Mouse (Mus musculus): ENCODE data around the gene Srf. TPM values are rescaled to one million over a fixed set of nuclear protein-coding genes. Genes with fewer than 3 reads are reported as not detected.

The Srf gene
- polyA plus RNA-seq, 1 experiment: 42.0 TPM

GRCm38 (mm10) chr17:46551369-46551768, 4.6 kb downstream of the Srf start:
- TF ChIP-seq POLR2A (IDR thresholded peaks at IDR 0.05; ENCODE audit: insufficient read depth, low read length) (no peak), EP300 (IDR thresholded peaks at IDR 0.05; ENCODE audit: insufficient read depth, low read depth, low read length) (no peak), CTCF (IDR thresholded peaks at IDR 0.05; ENCODE audit: low read depth, low read length) (no peak)
- H3K4me1 ChIP-seq (ENCODE audit: control insufficient read depth, insufficient read depth, low read length): peaks cover 10% of the 10 kb centered on the region

GRCm38 (mm10) chr17:46550904-46551303, 5.1 kb downstream of the Srf start:
- no peak overlapping the region for H3K27ac ChIP-seq (ENCODE audit: insufficient read depth, low read length)
- H3K9ac ChIP-seq (ENCODE audit: low read depth, poor library complexity, severe bottlenecking): no peak overlapping the region
- TF ChIP-seq EP300 (IDR thresholded peaks at IDR 0.05; ENCODE audit: insufficient read depth, low read depth, low read length): no peak
- TF ChIP-seq CTCF (IDR thresholded peaks at IDR 0.05; ENCODE audit: low read depth, low read length): no peak
- no peak for TF ChIP-seq POLR2A (IDR thresholded peaks at IDR 0.05; ENCODE audit: insufficient read depth, low read length)
- H3K4me3 ChIP-seq (ENCODE audit: low read depth, low read length): no peak overlapping the region
- H3K4me1 ChIP-seq (ENCODE audit: control insufficient read depth, insufficient read depth, low read length): peaks cover 10% of the 10 kb centered on the region
- 0 out of 2 replicates have a peak, but pooled peaks cover 4% of the 10 kb centered on the region for H3K36me3 ChIP-seq (ENCODE audit: control insufficient read depth, insufficient read depth, low read length, poor library complexity, severe bottlenecking)
- no peaks in the 10 kb centered on the region for H3K27me3 ChIP-seq (ENCODE audit: control insufficient read depth, insufficient read depth, low read length, poor library complexity, severe bottlenecking)
- no peaks in the 10 kb centered on the region for H3K9me3 ChIP-seq (replicated peaks; ENCODE audit: control insufficient read depth, insufficient read depth, low read length, poor library complexity, severe bottlenecking)

More at GRCm38 (mm10) chr17:46551369-46551768, 4.6 kb downstream of the Srf start:
- Histone ChIP-seq H3K4me3 (ENCODE audit: low read depth, low read length) (no peak overlapping the region), H3K36me3 (ENCODE audit: control insufficient read depth, insufficient read depth, low read length, poor library complexity, severe bottlenecking) (0 out of 2 replicates have a peak, but pooled peaks cover 4% of the 10 kb centered on the region), H3K9me3 (replicated peaks; ENCODE audit: control insufficient read depth, insufficient read depth, low read length, poor library complexity, severe bottlenecking) (no peaks in the 10 kb centered on the region), H3K9ac (ENCODE audit: low read depth, poor library complexity, severe bottlenecking) (no peak overlapping the region), H3K27ac (ENCODE audit: insufficient read depth, low read length) (no peak overlapping the region), H3K27me3 (ENCODE audit: control insufficient read depth, insufficient read depth, low read length, poor library complexity, severe bottlenecking) (no peaks in the 10 kb centered on the region)

- Histone ChIP-seq H3K4me1 (ENCODE audit: control insufficient read depth, insufficient read depth, low read length) (peaks cover 10% of the 10 kb centered on the region), H3K27me3 (ENCODE audit: control insufficient read depth, insufficient read depth, low read length, poor library complexity, severe bottlenecking) (no peaks in the 10 kb centered on the region), H3K9ac (ENCODE audit: low read depth, poor library complexity, severe bottlenecking) (no peak overlapping the region)
These were observed 6.3 kb downstream of the Srf start for GRCm38 (mm10) chr17:46549642-46550041.

GRCm38 (mm10) chr17:46549193-46549592, 6.8 kb downstream of the Srf start:
- Histone ChIP-seq H3K9ac (ENCODE audit: low read depth, poor library complexity, severe bottlenecking) (no peak overlapping the region), H3K36me3 (ENCODE audit: control insufficient read depth, insufficient read depth, low read length, poor library complexity, severe bottlenecking) (0 out of 2 replicates have a peak, but pooled peaks cover 4% of the 10 kb centered on the region), H3K4me3 (ENCODE audit: low read depth, low read length) (no peak overlapping the region), H3K4me1 (ENCODE audit: control insufficient read depth, insufficient read depth, low read length) (peaks cover 10% of the 10 kb centered on the region), H3K9me3 (replicated peaks; ENCODE audit: control insufficient read depth, insufficient read depth, low read length, poor library complexity, severe bottlenecking) (no peaks in the 10 kb centered on the region), H3K27me3 (ENCODE audit: control insufficient read depth, insufficient read depth, low read length, poor library complexity, severe bottlenecking) (no peaks in the 10 kb centered on the region), H3K27ac (ENCODE audit: insufficient read depth, low read length) (no peak overlapping the region)
- no peak for TF ChIP-seq POLR2A (IDR thresholded peaks at IDR 0.05; ENCODE audit: insufficient read depth, low read length)
- peak; percentile 78 for TF ChIP-seq CTCF (IDR thresholded peaks at IDR 0.05; ENCODE audit: low read depth, low read length)

More at GRCm38 (mm10) chr17:46549642-46550041, 6.3 kb downstream of the Srf start:
- no peak overlapping the region for H3K4me3 ChIP-seq (ENCODE audit: low read depth, low read length)
- no peak overlapping the region for H3K27ac ChIP-seq (ENCODE audit: insufficient read depth, low read length)
- H3K9me3 ChIP-seq (replicated peaks; ENCODE audit: control insufficient read depth, insufficient read depth, low read length, poor library complexity, severe bottlenecking): no peaks in the 10 kb centered on the region
- H3K36me3 ChIP-seq (ENCODE audit: control insufficient read depth, insufficient read depth, low read length, poor library complexity, severe bottlenecking): 0 out of 2 replicates have a peak, but pooled peaks cover 4% of the 10 kb centered on the region
- TF ChIP-seq CTCF (IDR thresholded peaks at IDR 0.05; ENCODE audit: low read depth, low read length): no peak
- no peak for TF ChIP-seq POLR2A (IDR thresholded peaks at IDR 0.05; ENCODE audit: insufficient read depth, low read length)
- no peak for TF ChIP-seq EP300 (IDR thresholded peaks at IDR 0.05; ENCODE audit: insufficient read depth, low read depth, low read length)

- Histone ChIP-seq H3K4me1 (ENCODE audit: control insufficient read depth, insufficient read depth, low read length) (peaks cover 10% of the 10 kb centered on the region), H3K4me3 (ENCODE audit: low read depth, low read length) (no peak overlapping the region), H3K9me3 (replicated peaks; ENCODE audit: control insufficient read depth, insufficient read depth, low read length, poor library complexity, severe bottlenecking) (no peaks in the 10 kb centered on the region), H3K27ac (ENCODE audit: insufficient read depth, low read length) (no peak overlapping the region), H3K27me3 (ENCODE audit: control insufficient read depth, insufficient read depth, low read length, poor library complexity, severe bottlenecking) (no peaks in the 10 kb centered on the region), H3K36me3 (ENCODE audit: control insufficient read depth, insufficient read depth, low read length, poor library complexity, severe bottlenecking) (0 out of 2 replicates have a peak, but pooled peaks cover 4% of the 10 kb centered on the region), H3K9ac (ENCODE audit: low read depth, poor library complexity, severe bottlenecking) (no peak overlapping the region)
- TF ChIP-seq EP300 (IDR thresholded peaks at IDR 0.05; ENCODE audit: insufficient read depth, low read depth, low read length) (no peak), CTCF (IDR thresholded peaks at IDR 0.05; ENCODE audit: low read depth, low read length) (no peak), POLR2A (IDR thresholded peaks at IDR 0.05; ENCODE audit: insufficient read depth, low read length) (no peak)
These were observed 7.2 kb downstream of the Srf start for GRCm38 (mm10) chr17:46548741-46549140.

- Histone ChIP-seq H3K9ac (ENCODE audit: low read depth, poor library complexity, severe bottlenecking) (no peak overlapping the region), H3K36me3 (ENCODE audit: control insufficient read depth, insufficient read depth, low read length, poor library complexity, severe bottlenecking) (0 out of 2 replicates have a peak, but pooled peaks cover 4% of the 10 kb centered on the region), H3K4me1 (ENCODE audit: control insufficient read depth, insufficient read depth, low read length) (peaks cover 6% of the 10 kb centered on the region), H3K4me3 (ENCODE audit: low read depth, low read length) (no peak overlapping the region), H3K27me3 (ENCODE audit: control insufficient read depth, insufficient read depth, low read length, poor library complexity, severe bottlenecking) (no peaks in the 10 kb centered on the region), H3K9me3 (replicated peaks; ENCODE audit: control insufficient read depth, insufficient read depth, low read length, poor library complexity, severe bottlenecking) (no peaks in the 10 kb centered on the region), H3K27ac (ENCODE audit: insufficient read depth, low read length) (no peak overlapping the region)
- no peak for TF ChIP-seq EP300 (IDR thresholded peaks at IDR 0.05; ENCODE audit: insufficient read depth, low read depth, low read length)
These were observed 8.1 kb downstream of the Srf start for GRCm38 (mm10) chr17:46547923-46548322.
